ENCODE assay signal across 8 mouse cellular contexts in genomic region chr16:35768469-35768784, GRCm38 (mm10). TPM values are rescaled to one million over a fixed set of nuclear protein-coding genes. Genes with fewer than 3 reads are reported as not detected.
DNase-seq lines count a peak whose midpoint lies in the region; ATAC-seq and TF ChIP-seq lines count a peak whose summit lies in the region.

No protein-coding gene starts in this region.

- no peak for ATAC-seq in cerebellum, adult (ENCODE audit: insufficient number of reproducible peaks, low FRiP score, low TSS enrichment)
- ATAC-seq in liver, embryonic 11.5 days (replicated peaks; ENCODE audit: low FRiP score): no peak

- no peak for TF ChIP-seq POLR2A in thymus, adult 2 months (IDR thresholded peaks at IDR 0.05; ENCODE audit: control insufficient read depth, extremely low read depth, insufficient read depth, low read length, poor library complexity)

- H3K27ac ChIP-seq in thymus, adult 2 months (ENCODE audit: control insufficient read depth, insufficient read depth, low read length): no peak overlapping the region
- peak overlapping the region; percentile 63 for H3K27ac ChIP-seq in liver, embryonic 11.5 days (ENCODE audit: low read depth, low read length)

- peak overlapping the region; percentile 80 for H3K9ac ChIP-seq in liver, embryonic 11.5 days (ENCODE audit: low read depth, low read length)

- H3K27me3 ChIP-seq in thymus, adult 2 months (ENCODE audit: control insufficient read depth, insufficient read depth, low read length): no peaks in the 10 kb centered on the region
- H3K27me3 ChIP-seq in liver, embryonic 11.5 days (replicated peaks; ENCODE audit: control insufficient read depth, insufficient read depth, low read length): no peaks in the 10 kb centered on the region

- peak overlapping the region; percentile 54 for H3K4me3 ChIP-seq in thymus, adult 2 months (ENCODE audit: control insufficient read depth, insufficient read depth, low read length)
- H3K4me3 ChIP-seq in liver, embryonic 11.5 days (ENCODE audit: low read depth, low read length): peak overlapping the region; percentile 86

- TF ChIP-seq CTCF in thymus, adult 2 months (IDR thresholded peaks at IDR 0.05; ENCODE audit: borderline replicate concordance, control insufficient read depth, extremely low read depth, insufficient read depth, low read length, poor library complexity): no peak

- peak; percentile 24 for DNase-seq in cerebellum, adult 9-11 months
- no peak for DNase-seq in thymus, adult 2 months
- DNase-seq in thymus, postnatal 25 days: no peak
- DNase-seq in liver, embryonic 11.5 days (ENCODE audit: low spot score): no peak
- DNase-seq in T-cell, adult 2 months (ENCODE audit: low spot score): no peak
- DNase-seq in urinary bladder, adult 2 months (ENCODE audit: low spot score): no peak
- no peak for DNase-seq in gastrocnemius, adult 8-10 months (ENCODE audit: low spot score in 2 of 2)

- no peaks in the 10 kb centered on the region for H3K36me3 ChIP-seq in thymus, adult 2 months (ENCODE audit: control insufficient read depth, insufficient read depth, low read length)
- H3K36me3 ChIP-seq in liver, embryonic 11.5 days (ENCODE audit: control insufficient read depth, insufficient read depth, low read length): no peaks in the 10 kb centered on the region

- H3K4me2 ChIP-seq in liver, embryonic 11.5 days: peak overlapping the region; percentile 96

- 33% methylated on average over 6 of the region's 6 CpGs for WGBS in thymus, adult 2 months
- 26% methylated on average over 6 of the region's 6 CpGs for WGBS in liver, embryonic 11.5 days

- H3K9me3 ChIP-seq in liver, embryonic 11.5 days (ENCODE audit: control insufficient read depth, low read length): no peaks in the 10 kb centered on the region

- H3K4me1 ChIP-seq in thymus, adult 2 months (replicated peaks; ENCODE audit: control insufficient read depth, insufficient read depth, low read length): peaks cover 31% of the 10 kb centered on the region
- peaks cover 25% of the 10 kb centered on the region for H3K4me1 ChIP-seq in liver, embryonic 11.5 days (replicated peaks; ENCODE audit: control insufficient read depth, insufficient read depth, low read length)

RNA-seq across cellular contexts. Expression of gene Dirc2, which starts 0.7 kb away (rescaled TPM):
- 39.6 and 43.2 TPM in 2 replicates for polyA plus RNA-seq in thymus, adult 2 months (2012; rRNA removed)
- 7.5 and 8.0 TPM in 2 replicates for polyA plus RNA-seq in liver, embryonic 11.5 days (2014; fragmentation: Nextera tagmentation; extraction: Ambion mirVana)
- 32.8 and 34.8 TPM in 2 replicates for polyA plus RNA-seq in urinary bladder, adult 2 months (2012; rRNA removed)
- 10 to 100 TPM; 64.0 to 70.1 (median 66.4) TPM for total RNA-seq in gastrocnemius, adult 8-10 months (2022)

RNA-seq across cellular contexts. Expression of gene Hspbap1, which starts 1.7 kb away (rescaled TPM):
- polyA plus RNA-seq in thymus, adult 2 months (2012; rRNA removed): 12.9 and 16.0 TPM in 2 replicates
- 30.1 and 30.4 TPM in 2 replicates for polyA plus RNA-seq in liver, embryonic 11.5 days (2014; fragmentation: Nextera tagmentation; extraction: Ambion mirVana)
- 7.7 and 8.7 TPM in 2 replicates for polyA plus RNA-seq in urinary bladder, adult 2 months (2012; rRNA removed)
- total RNA-seq in gastrocnemius, adult 8-10 months (2022): 1 to 10 TPM; 2.8 to 4.2 (median 3.7) TPM
